Mouse (Mus musculus): ENCODE data around the gene Azin2. TPM values are rescaled to one million over a fixed set of nuclear protein-coding genes. Genes with fewer than 3 reads are reported as not detected.

Azin2 gene
- polyA plus RNA-seq (2012; rRNA removed) = 5.3 and 6.4 TPM in 2 replicates

DNA sequence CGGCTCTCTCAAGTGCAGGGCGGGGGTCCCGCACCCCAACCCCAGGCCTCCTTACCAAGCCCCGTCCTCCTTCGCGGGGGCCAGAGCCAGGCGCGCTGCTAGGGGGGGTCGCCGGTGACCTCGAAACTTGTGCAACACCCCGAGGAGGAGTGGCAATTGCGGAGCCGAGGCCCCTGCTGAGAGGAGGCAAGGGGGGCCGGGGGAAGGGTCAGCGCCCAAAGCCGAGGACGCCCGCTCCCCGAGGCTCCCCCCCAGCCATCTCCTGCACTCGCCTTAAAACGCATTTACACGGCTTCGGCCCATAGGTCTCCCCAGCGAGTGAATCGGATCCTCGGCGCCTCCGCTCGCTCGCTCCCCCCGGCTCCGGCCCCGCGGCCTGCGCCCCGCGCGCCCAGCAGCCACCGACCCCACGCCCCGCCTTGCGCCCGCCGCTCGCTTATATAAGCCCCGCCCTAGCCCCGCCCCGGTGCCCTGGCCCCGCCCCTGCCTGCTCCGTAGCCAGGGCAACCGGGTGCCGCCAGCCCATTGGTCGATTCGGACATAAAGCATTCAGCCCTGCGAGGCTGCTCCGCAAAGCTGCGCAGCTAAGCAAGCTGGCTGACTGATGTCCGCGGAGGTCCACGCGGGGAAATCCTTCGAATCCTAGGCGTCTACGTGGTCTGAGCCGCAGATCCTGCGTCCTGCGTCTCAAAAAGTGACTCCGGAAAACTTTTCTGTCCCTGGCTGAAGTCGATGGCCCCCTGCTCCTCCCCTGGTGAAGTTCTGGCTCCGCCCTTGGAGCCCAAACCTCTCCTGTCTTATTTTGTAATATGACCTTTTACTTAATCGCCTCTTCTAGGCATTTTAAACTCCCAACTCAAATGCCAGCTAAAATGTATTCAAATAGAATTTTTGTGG, at the start of gene Azin2:
Azin2 (minus strand) TSS at position 414 of the 897 bp plus-strand sequence.
- Histone ChIP-seq H3K27me3 (ENCODE audit: control insufficient read depth, insufficient read depth, low read length) (peaks cover 15% of the 10 kb centered on the region), H3K4me3 (ENCODE audit: extremely low read depth, insufficient read depth, insufficient read length) (peak within 1 kb of the TSS; percentile 65), H3K36me3 (ENCODE audit: control insufficient read depth, insufficient read depth, low read length) (no peaks in the 10 kb centered on the region), H3K27ac (ENCODE audit: insufficient read depth, low read length) (no peak within 1 kb of the TSS), H3K4me1 (ENCODE audit: control insufficient read depth, insufficient read depth, insufficient read length) (peaks cover 4% of the 10 kb centered on the region; the same call in 1 of the 2 replicates)
- peak; percentile 63 to 81 for DNase-seq (ENCODE audit: low read depth in 1 of 2, low spot score in 2 of 2)
- WGBS = 2% methylated on average over 72 of the region's 72 CpGs
- TF ChIP-seq CTCF (IDR thresholded peaks at IDR 0.05; ENCODE audit: extremely low read depth, insufficient read depth, insufficient read length, insufficient replicate concordance) = no peak
- TF ChIP-seq POLR2A (IDR thresholded peaks at IDR 0.05; ENCODE audit: low read depth, low read length) = no peak; the same call in 1 of the 2 replicates

GRCm38 (mm10) chr4:129011604-129012121, 49.4 kb upstream of the Azin2 start:
- Histone ChIP-seq H3K4me3 (ENCODE audit: extremely low read depth, insufficient read depth, insufficient read length) (no peak overlapping the region), H3K27ac (ENCODE audit: insufficient read depth, low read length) (0 out of 2 replicates have a peak overlapping the region, but pooled peaks have one; percentile 2), H3K36me3 (ENCODE audit: control insufficient read depth, insufficient read depth, low read length) (peaks cover 17% of the 10 kb centered on the region), H3K4me1 (ENCODE audit: control insufficient read depth, insufficient read depth, insufficient read length) (no peaks in the 10 kb centered on the region; the same call in 1 of the 2 replicates), H3K27me3 (ENCODE audit: control insufficient read depth, insufficient read depth, low read length) (no peaks in the 10 kb centered on the region)
- DNase-seq (ENCODE audit: low read depth in 1 of 2, low spot score in 2 of 2) = no peak
- TF ChIP-seq CTCF (IDR thresholded peaks at IDR 0.05; ENCODE audit: extremely low read depth, insufficient read depth, insufficient read length, insufficient replicate concordance) (no peak), POLR2A (IDR thresholded peaks at IDR 0.05; ENCODE audit: low read depth, low read length) (no peak)
- 58% methylated on average over 15 of the region's 15 CpGs for WGBS

DNA sequence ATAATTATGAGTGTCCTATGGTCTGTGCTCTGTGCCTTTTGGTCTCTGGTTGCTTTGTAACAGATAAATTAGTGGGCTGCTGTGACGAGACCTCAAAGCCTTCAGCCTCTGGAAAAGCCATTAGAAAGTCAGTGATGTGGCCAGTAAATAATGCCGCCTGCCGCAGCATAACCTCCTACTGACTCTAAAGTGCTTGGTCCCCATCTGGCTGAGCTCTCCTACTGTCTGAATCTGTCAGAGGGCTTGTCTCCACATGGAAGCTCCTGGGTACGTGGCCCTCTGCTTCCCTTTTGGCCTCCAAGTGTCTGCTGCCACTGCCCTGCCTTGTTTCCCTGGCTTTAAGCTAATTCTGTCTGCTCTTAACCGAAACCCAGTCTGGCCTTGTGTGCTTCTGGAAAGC, 47.3 kb upstream of the Azin2 start:
- H3K36me3 ChIP-seq (ENCODE audit: control insufficient read depth, insufficient read depth, low read length) = peaks cover 23% of the 10 kb centered on the region
- no peaks in the 10 kb centered on the region for H3K27me3 ChIP-seq (ENCODE audit: control insufficient read depth, insufficient read depth, low read length)
- no peaks in the 10 kb centered on the region; the same call in 1 of the 2 replicates for H3K4me1 ChIP-seq (ENCODE audit: control insufficient read depth, insufficient read depth, insufficient read length)
- no peak for DNase-seq (ENCODE audit: low read depth in 1 of 2, low spot score in 2 of 2)
- TF ChIP-seq CTCF (IDR thresholded peaks at IDR 0.05; ENCODE audit: extremely low read depth, insufficient read depth, insufficient read length, insufficient replicate concordance) (no peak), POLR2A (IDR thresholded peaks at IDR 0.05; ENCODE audit: low read depth, low read length) (no peak)
- no peak overlapping the region for H3K27ac ChIP-seq (ENCODE audit: insufficient read depth, low read length)
- WGBS = 85% methylated on average over 5 of the region's 5 CpGs
- H3K4me3 ChIP-seq (ENCODE audit: extremely low read depth, insufficient read depth, insufficient read length) = no peak overlapping the region

DNA sequence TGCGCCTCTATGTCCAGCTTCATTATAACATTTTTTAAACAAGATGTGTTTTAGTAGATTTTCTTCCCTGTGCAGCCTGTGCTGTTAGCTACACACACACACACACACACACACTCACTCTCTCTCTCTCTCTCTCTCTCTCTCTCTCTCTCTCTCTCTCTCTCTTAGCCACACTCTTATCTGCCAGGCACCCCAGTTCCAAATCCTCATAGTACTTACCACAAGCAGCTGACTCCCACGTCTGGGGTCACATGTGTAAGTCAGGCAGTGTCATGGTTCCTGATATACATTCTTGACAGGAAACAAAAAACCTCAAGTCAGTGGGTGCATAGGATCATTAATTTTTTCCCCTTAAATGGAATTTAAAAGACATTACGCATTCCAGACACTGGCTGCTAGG, 46.4 kb upstream of the Azin2 start:
- no peaks in the 10 kb centered on the region; the same call in 1 of the 2 replicates for H3K4me1 ChIP-seq (ENCODE audit: control insufficient read depth, insufficient read depth, insufficient read length)
- no peak for TF ChIP-seq CTCF (IDR thresholded peaks at IDR 0.05; ENCODE audit: extremely low read depth, insufficient read depth, insufficient read length, insufficient replicate concordance)
- no peak for TF ChIP-seq POLR2A (IDR thresholded peaks at IDR 0.05; ENCODE audit: low read depth, low read length)
- DNase-seq (ENCODE audit: low read depth in 1 of 2, low spot score in 2 of 2) = no peak
- H3K36me3 ChIP-seq (ENCODE audit: control insufficient read depth, insufficient read depth, low read length) = peaks cover 24% of the 10 kb centered on the region
- no peaks in the 10 kb centered on the region for H3K27me3 ChIP-seq (ENCODE audit: control insufficient read depth, insufficient read depth, low read length)
- H3K27ac ChIP-seq (ENCODE audit: insufficient read depth, low read length) = no peak overlapping the region
- 63% methylated on average over 3 of the region's 3 CpGs for WGBS
- no peak overlapping the region for H3K4me3 ChIP-seq (ENCODE audit: extremely low read depth, insufficient read depth, insufficient read length)

DNA sequence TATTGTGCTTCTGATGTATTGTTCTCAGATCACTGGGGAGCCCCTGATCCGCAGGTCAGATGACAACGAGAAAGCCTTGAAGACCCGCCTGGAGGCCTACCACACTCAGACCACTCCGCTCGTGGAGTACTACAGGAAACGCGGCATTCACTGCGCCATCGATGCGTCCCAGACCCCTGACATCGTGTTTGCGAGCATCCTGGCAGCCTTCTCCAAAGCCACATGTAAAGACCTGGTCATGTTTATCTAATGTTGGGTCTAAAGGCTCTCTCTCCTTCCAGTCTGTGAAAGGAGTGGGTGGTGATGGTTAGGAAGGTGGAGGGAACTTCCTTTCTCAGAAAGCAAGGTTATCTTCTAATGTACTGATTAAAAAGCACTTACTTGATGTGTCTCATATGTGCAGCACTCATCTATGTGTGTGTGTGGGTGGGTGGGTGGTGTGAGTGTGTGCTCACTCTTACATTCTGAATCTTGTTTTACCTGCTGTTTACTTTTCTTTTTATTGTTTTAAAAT, 45.8 kb upstream of the Azin2 start:
- TF ChIP-seq POLR2A (IDR thresholded peaks at IDR 0.05; ENCODE audit: low read depth, low read length) = no peak
- TF ChIP-seq CTCF (IDR thresholded peaks at IDR 0.05; ENCODE audit: extremely low read depth, insufficient read depth, insufficient read length, insufficient replicate concordance) = no peak
- 77% methylated on average over 12 of the region's 12 CpGs for WGBS
- peaks cover 30% of the 10 kb centered on the region for H3K36me3 ChIP-seq (ENCODE audit: control insufficient read depth, insufficient read depth, low read length)

DNA sequence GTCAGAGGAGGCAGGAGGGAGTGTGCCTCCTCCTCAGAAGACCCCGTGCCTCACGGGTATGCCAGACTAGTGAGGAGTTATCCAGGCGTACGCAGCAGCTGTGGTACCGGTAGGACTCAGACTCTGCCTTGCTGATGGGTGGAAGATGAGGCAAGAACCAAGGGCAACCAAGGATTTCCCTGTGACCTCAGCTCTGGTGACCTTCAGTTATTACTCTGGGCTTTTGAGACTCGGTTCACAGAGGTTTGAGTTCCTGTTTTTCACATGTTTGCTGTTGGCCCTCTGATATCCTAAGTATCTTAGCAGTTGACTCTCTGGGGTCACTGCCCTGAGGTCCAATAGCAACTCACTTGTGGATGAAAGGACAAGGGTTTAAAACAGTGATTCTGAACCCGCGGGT, 41.5 kb upstream of the Azin2 start:
- H3K27ac ChIP-seq (ENCODE audit: insufficient read depth, low read length) = no peak overlapping the region
- H3K4me3 ChIP-seq (ENCODE audit: extremely low read depth, insufficient read depth, insufficient read length) = no peak overlapping the region
- TF ChIP-seq CTCF (IDR thresholded peaks at IDR 0.05; ENCODE audit: extremely low read depth, insufficient read depth, insufficient read length, insufficient replicate concordance) = no peak
- TF ChIP-seq POLR2A (IDR thresholded peaks at IDR 0.05; ENCODE audit: low read depth, low read length) = no peak
- no peaks in the 10 kb centered on the region for H3K27me3 ChIP-seq (ENCODE audit: control insufficient read depth, insufficient read depth, low read length)
- DNase-seq (ENCODE audit: low read depth in 1 of 2, low spot score in 2 of 2) = no peak
- H3K36me3 ChIP-seq (ENCODE audit: control insufficient read depth, insufficient read depth, low read length) = peaks cover 37% of the 10 kb centered on the region
- no peaks in the 10 kb centered on the region; the same call in 1 of the 2 replicates for H3K4me1 ChIP-seq (ENCODE audit: control insufficient read depth, insufficient read depth, insufficient read length)
- WGBS = 81% methylated on average over 8 of the region's 8 CpGs

More for the DNA sequence above, 45.8 kb upstream of the Azin2 start:
- DNase-seq (ENCODE audit: low read depth in 1 of 2, low spot score in 2 of 2) = no peak
- no peak overlapping the region for H3K4me3 ChIP-seq (ENCODE audit: extremely low read depth, insufficient read depth, insufficient read length)
- H3K27me3 ChIP-seq (ENCODE audit: control insufficient read depth, insufficient read depth, low read length) = no peaks in the 10 kb centered on the region
- no peaks in the 10 kb centered on the region; the same call in 1 of the 2 replicates for H3K4me1 ChIP-seq (ENCODE audit: control insufficient read depth, insufficient read depth, insufficient read length)
- H3K27ac ChIP-seq (ENCODE audit: insufficient read depth, low read length) = no peak overlapping the region
